Mouse (Mus musculus): Measurements from ENCODE around the gene Cntn2. TPM values are rescaled to one million over a fixed set of nuclear protein-coding genes. Genes with fewer than 3 reads are reported as not detected.

Gene Cntn2
- polyA plus RNA-seq, 1 experiment from 2014 or later: 68.0 TPM

- peaks cover 11% of the 10 kb centered on the region for H3K4me1 ChIP-seq (ENCODE audit: control insufficient read depth, insufficient read depth, low read length)
- DNase-seq (ENCODE audit: low spot score): peak; percentile 94
- peaks cover 31% of the 10 kb centered on the region for H3K36me3 ChIP-seq (ENCODE audit: control insufficient read depth, insufficient read depth, low read length)
- peak overlapping the region; percentile 53 for H3K9ac ChIP-seq (ENCODE audit: low read length)
- H3K4me2 ChIP-seq (ENCODE audit: low read length): no peak overlapping the region
- H3K9me3 ChIP-seq (replicated peaks; ENCODE audit: control insufficient read depth, low read length): no peaks in the 10 kb centered on the region
- ATAC-seq: peak; percentile 72
- H3K4me3 ChIP-seq (ENCODE audit: low read depth, low read length): no peak overlapping the region
- no peaks in the 10 kb centered on the region for H3K27me3 ChIP-seq (replicated peaks; ENCODE audit: control insufficient read depth, insufficient read depth, low read length)
- 5% methylated on average over 10 of the region's 10 CpGs for WGBS
- H3K27ac ChIP-seq (ENCODE audit: low read depth, low read length): peak overlapping the region; percentile 65
These were observed 17.2 kb downstream of the Cntn2 start for GRCm38 (mm10) chr1:132525832-132526231.

- 40% methylated on average over 4 of the region's 4 CpGs for WGBS
- Histone ChIP-seq H3K4me3 (ENCODE audit: low read depth, low read length) (no peak overlapping the region), H3K4me1 (ENCODE audit: control insufficient read depth, insufficient read depth, low read length) (0 out of 2 replicates have a peak, but pooled peaks cover 3% of the 10 kb centered on the region), H3K27me3 (replicated peaks; ENCODE audit: control insufficient read depth, insufficient read depth, low read length) (no peaks in the 10 kb centered on the region), H3K4me2 (ENCODE audit: low read length) (no peak overlapping the region), H3K9ac (ENCODE audit: low read length) (no peak overlapping the region), H3K27ac (ENCODE audit: low read depth, low read length) (no peak overlapping the region), H3K9me3 (replicated peaks; ENCODE audit: control insufficient read depth, low read length) (no peaks in the 10 kb centered on the region), H3K36me3 (ENCODE audit: control insufficient read depth, insufficient read depth, low read length) (peaks cover 33% of the 10 kb centered on the region)
- no peak for ATAC-seq
- no peak for DNase-seq (ENCODE audit: low spot score)
These were observed 19.1 kb downstream of the Cntn2 start for GRCm38 (mm10) chr1:132523920-132524319.

DNA sequence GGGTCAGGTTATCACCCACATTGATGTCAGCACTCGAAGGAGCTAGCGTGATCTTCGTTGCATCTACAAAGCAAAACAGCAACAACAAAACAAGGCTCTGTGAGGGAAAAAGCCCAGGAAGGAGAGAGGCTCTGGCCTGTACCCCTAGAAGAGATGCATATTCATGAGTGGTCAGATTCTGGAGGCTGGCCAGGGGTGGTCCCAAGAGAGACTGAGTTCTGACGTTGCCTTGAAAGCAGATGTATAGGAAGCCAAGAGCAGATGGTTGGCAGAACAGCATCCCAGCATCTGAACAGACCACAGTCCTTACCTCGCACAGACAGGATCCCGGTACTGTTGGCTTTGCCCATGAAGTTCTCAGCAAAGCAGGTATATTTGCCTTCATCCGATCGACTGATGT lies 20.0 kb downstream of the Cntn2 start:
- H3K4me1 ChIP-seq (ENCODE audit: control insufficient read depth, insufficient read depth, low read length): 0 out of 2 replicates have a peak, but pooled peaks cover 3% of the 10 kb centered on the region
- H3K27me3 ChIP-seq (replicated peaks; ENCODE audit: control insufficient read depth, insufficient read depth, low read length): no peaks in the 10 kb centered on the region
- no peaks in the 10 kb centered on the region for H3K9me3 ChIP-seq (replicated peaks; ENCODE audit: control insufficient read depth, low read length)
- no peak overlapping the region for H3K4me3 ChIP-seq (ENCODE audit: low read depth, low read length)
- DNase-seq (ENCODE audit: low spot score): no peak
- 76% methylated on average over 8 of the region's 8 CpGs for WGBS
- peak; percentile 14; the same call in 1 of the 2 replicates for ATAC-seq
- H3K4me2 ChIP-seq (ENCODE audit: low read length): no peak overlapping the region
- H3K9ac ChIP-seq (ENCODE audit: low read length): no peak overlapping the region
- H3K27ac ChIP-seq (ENCODE audit: low read depth, low read length): no peak overlapping the region
- H3K36me3 ChIP-seq (ENCODE audit: control insufficient read depth, insufficient read depth, low read length): peaks cover 41% of the 10 kb centered on the region

- H3K36me3 ChIP-seq (ENCODE audit: control insufficient read depth, insufficient read depth, low read length): peaks cover 49% of the 10 kb centered on the region
- peak; percentile 42; the same call in 1 of the 2 replicates for ATAC-seq
- H3K27me3 ChIP-seq (replicated peaks; ENCODE audit: control insufficient read depth, insufficient read depth, low read length): no peaks in the 10 kb centered on the region
- H3K4me1 ChIP-seq (ENCODE audit: control insufficient read depth, insufficient read depth, low read length): no peaks in the 10 kb centered on the region
- DNase-seq (ENCODE audit: low spot score): peak; percentile 72
- no peak overlapping the region for H3K4me2 ChIP-seq (ENCODE audit: low read length)
- H3K9ac ChIP-seq (ENCODE audit: low read length): no peak overlapping the region
- H3K27ac ChIP-seq (ENCODE audit: low read depth, low read length): no peak overlapping the region
- H3K9me3 ChIP-seq (replicated peaks; ENCODE audit: control insufficient read depth, low read length): no peaks in the 10 kb centered on the region
- 29% methylated on average over 2 of the region's 6 CpGs for WGBS
- H3K4me3 ChIP-seq (ENCODE audit: low read depth, low read length): no peak overlapping the region
These were observed 22.3 kb downstream of the Cntn2 start for GRCm38 (mm10) chr1:132520764-132521163.

GRCm38 (mm10) chr1:132519734-132520133 lies 23.3 kb downstream of the Cntn2 start:
- ATAC-seq (no peak), DNase-seq (ENCODE audit: low spot score) (no peak)
- Histone ChIP-seq H3K9ac (ENCODE audit: low read length) (no peak overlapping the region), H3K4me2 (ENCODE audit: low read length) (no peak overlapping the region), H3K9me3 (replicated peaks; ENCODE audit: control insufficient read depth, low read length) (no peaks in the 10 kb centered on the region), H3K27me3 (replicated peaks; ENCODE audit: control insufficient read depth, insufficient read depth, low read length) (no peaks in the 10 kb centered on the region), H3K27ac (ENCODE audit: low read depth, low read length) (no peak overlapping the region), H3K4me1 (ENCODE audit: control insufficient read depth, insufficient read depth, low read length) (no peaks in the 10 kb centered on the region), H3K4me3 (ENCODE audit: low read depth, low read length) (no peak overlapping the region), H3K36me3 (ENCODE audit: control insufficient read depth, insufficient read depth, low read length) (peaks cover 54% of the 10 kb centered on the region)
- WGBS: 89% methylated on average over 11 of the region's 11 CpGs

- Histone ChIP-seq H3K4me1 (ENCODE audit: control insufficient read depth, insufficient read depth, low read length) (no peaks in the 10 kb centered on the region), H3K9ac (ENCODE audit: low read length) (no peak overlapping the region), H3K4me3 (ENCODE audit: low read depth, low read length) (no peak overlapping the region), H3K27ac (ENCODE audit: low read depth, low read length) (no peak overlapping the region), H3K27me3 (replicated peaks; ENCODE audit: control insufficient read depth, insufficient read depth, low read length) (no peaks in the 10 kb centered on the region), H3K36me3 (ENCODE audit: control insufficient read depth, insufficient read depth, low read length) (peaks cover 56% of the 10 kb centered on the region), H3K4me2 (ENCODE audit: low read length) (no peak overlapping the region), H3K9me3 (replicated peaks; ENCODE audit: control insufficient read depth, low read length) (no peaks in the 10 kb centered on the region)
- WGBS: 87% methylated on average over 18 of the region's 18 CpGs
- DNase-seq (ENCODE audit: low spot score) (no peak), ATAC-seq (no peak)
These were observed 24.4 kb downstream of the Cntn2 start for GRCm38 (mm10) chr1:132518621-132519020.

GRCm38 (mm10) chr1:132516776-132517175 lies 26.3 kb downstream of the Cntn2 start:
- 91% methylated on average over 11 of the region's 11 CpGs for WGBS
- H3K9ac ChIP-seq (ENCODE audit: low read length): no peak overlapping the region
- no peaks in the 10 kb centered on the region for H3K27me3 ChIP-seq (replicated peaks; ENCODE audit: control insufficient read depth, insufficient read depth, low read length)
- DNase-seq (ENCODE audit: low spot score) (no peak), ATAC-seq (no peak)
- H3K27ac ChIP-seq (ENCODE audit: low read depth, low read length): no peak overlapping the region
- H3K36me3 ChIP-seq (ENCODE audit: control insufficient read depth, insufficient read depth, low read length): peaks cover 44% of the 10 kb centered on the region
- H3K4me1 ChIP-seq (ENCODE audit: control insufficient read depth, insufficient read depth, low read length): no peaks in the 10 kb centered on the region
- H3K4me3 ChIP-seq (ENCODE audit: low read depth, low read length): no peak overlapping the region
- H3K9me3 ChIP-seq (replicated peaks; ENCODE audit: control insufficient read depth, low read length): no peaks in the 10 kb centered on the region
- H3K4me2 ChIP-seq (ENCODE audit: low read length): no peak overlapping the region

- 93% methylated on average over 12 of the region's 12 CpGs for WGBS
- peaks cover 44% of the 10 kb centered on the region for H3K36me3 ChIP-seq (ENCODE audit: control insufficient read depth, insufficient read depth, low read length)
- H3K27me3 ChIP-seq (replicated peaks; ENCODE audit: control insufficient read depth, insufficient read depth, low read length): no peaks in the 10 kb centered on the region
- H3K9me3 ChIP-seq (replicated peaks; ENCODE audit: control insufficient read depth, low read length): no peaks in the 10 kb centered on the region
- no peak overlapping the region for H3K4me2 ChIP-seq (ENCODE audit: low read length)
- ATAC-seq: no peak
- no peak overlapping the region for H3K9ac ChIP-seq (ENCODE audit: low read length)
- no peak overlapping the region for H3K4me3 ChIP-seq (ENCODE audit: low read depth, low read length)
- no peak for DNase-seq (ENCODE audit: low spot score)
- H3K4me1 ChIP-seq (ENCODE audit: control insufficient read depth, insufficient read depth, low read length): no peaks in the 10 kb centered on the region
- H3K27ac ChIP-seq (ENCODE audit: low read depth, low read length): no peak overlapping the region
These were observed 27.7 kb downstream of the Cntn2 start for GRCm38 (mm10) chr1:132515339-132515738.

- ATAC-seq (no peak), DNase-seq (ENCODE audit: low spot score) (no peak)
- Histone ChIP-seq H3K27me3 (replicated peaks; ENCODE audit: control insufficient read depth, insufficient read depth, low read length) (no peaks in the 10 kb centered on the region), H3K36me3 (ENCODE audit: control insufficient read depth, insufficient read depth, low read length) (peaks cover 35% of the 10 kb centered on the region), H3K4me1 (ENCODE audit: control insufficient read depth, insufficient read depth, low read length) (no peaks in the 10 kb centered on the region), H3K4me2 (ENCODE audit: low read length) (no peak overlapping the region), H3K9me3 (replicated peaks; ENCODE audit: control insufficient read depth, low read length) (no peaks in the 10 kb centered on the region), H3K27ac (ENCODE audit: low read depth, low read length) (no peak overlapping the region), H3K9ac (ENCODE audit: low read length) (no peak overlapping the region), H3K4me3 (ENCODE audit: low read depth, low read length) (no peak overlapping the region)
- WGBS: 82% methylated on average over 8 of the region's 8 CpGs
These were observed 30.9 kb downstream of the Cntn2 start for GRCm38 (mm10) chr1:132512106-132512505.

Data from forebrain, embryonic 14.5 days (tissue).